Mouse (Mus musculus): ENCODE results near the gene Rpp30.

Rpp30 gene

DNA sequence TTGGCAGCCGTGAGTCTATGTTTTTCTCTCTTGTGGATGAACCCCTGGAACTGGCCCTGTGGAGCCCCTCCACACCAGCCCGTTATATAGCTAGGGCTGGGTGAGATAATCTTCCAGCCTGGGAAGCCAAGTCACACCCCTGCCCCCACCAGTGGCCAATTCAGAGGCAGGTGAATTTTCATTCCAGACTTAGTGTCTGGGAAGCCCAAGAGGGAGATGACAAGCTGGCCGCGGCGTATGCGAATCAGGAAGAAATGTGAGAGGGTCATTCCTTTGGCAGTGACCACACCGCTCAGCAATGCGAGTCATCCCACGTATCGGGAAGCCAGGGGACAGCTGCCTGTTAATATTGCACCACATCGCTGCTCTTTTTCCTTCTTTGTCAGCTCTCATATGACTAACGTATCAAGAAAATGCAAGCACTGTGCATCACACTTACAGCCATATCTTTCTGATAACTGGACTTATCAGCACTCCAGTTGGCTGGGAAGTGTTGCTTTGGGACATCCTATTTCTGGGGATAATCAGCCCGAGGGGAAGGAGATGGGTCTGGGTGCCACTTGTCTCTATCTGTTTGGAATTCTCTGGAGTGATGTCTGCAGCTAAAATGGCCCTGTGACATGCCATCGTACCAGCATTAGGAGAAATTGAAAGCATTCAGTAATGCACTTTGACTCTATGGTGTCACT, 36.4 kb downstream of the Rpp30 start, which contains the start of gene Ankrd1:
TSS of gene Ankrd1 (minus strand) at position 317 of the 689 bp plus-strand sequence.
- in situ Hi-C loops (cut with MboI; ENCODE audit: low sequenced_read_pairs): loop anchor here (25.0 kb wide), 1 partner anchor 317 kb away; no protein-coding TSS in a partner anchor

DNA sequence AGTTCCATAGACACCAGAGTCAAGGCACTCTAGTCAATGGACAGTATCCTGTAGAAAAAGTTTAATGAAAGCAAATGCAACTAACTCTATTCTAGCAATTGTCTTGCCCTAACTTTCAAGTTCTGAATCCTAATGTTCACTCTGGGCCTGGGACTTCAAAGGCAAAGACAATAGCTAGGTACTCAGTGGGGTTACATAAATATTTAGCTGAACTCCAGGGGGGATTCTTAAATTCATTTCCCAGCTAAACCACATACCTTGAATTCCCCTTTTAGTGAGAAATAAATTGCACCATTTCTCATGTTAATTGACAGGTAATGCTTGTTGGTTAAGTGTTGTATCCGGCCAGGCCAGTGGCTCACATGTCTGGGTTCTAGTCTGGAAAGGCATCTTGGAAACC, 40.7 kb downstream of the Rpp30 start:
- in situ Hi-C loops (cut with MboI; ENCODE audit: low sequenced_read_pairs): loop anchor here (25.0 kb wide), 1 partner anchor 313 kb away; no protein-coding TSS in a partner anchor

DNA sequence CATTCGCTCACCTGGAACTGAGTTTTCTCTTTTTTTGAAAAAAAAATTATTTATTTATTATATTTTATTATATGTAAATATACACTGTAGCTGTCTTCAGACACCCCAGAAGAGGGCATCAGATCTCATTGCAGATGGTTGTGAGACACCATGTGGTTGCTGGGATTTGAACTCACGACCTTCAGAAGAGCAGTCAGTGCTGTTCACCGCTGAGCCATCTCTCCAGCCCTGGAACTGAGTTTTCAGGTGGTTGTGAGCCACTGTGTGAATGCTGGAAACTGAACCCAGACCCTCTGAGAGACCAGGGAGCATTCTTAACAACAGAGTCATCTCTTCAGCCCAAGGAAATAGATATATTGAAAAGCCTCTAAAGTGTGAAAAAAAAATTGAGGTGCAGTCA, 44.9 kb downstream of the Rpp30 start:
- in situ Hi-C loops (cut with MboI; ENCODE audit: low sequenced_read_pairs): no loop called here

DNA sequence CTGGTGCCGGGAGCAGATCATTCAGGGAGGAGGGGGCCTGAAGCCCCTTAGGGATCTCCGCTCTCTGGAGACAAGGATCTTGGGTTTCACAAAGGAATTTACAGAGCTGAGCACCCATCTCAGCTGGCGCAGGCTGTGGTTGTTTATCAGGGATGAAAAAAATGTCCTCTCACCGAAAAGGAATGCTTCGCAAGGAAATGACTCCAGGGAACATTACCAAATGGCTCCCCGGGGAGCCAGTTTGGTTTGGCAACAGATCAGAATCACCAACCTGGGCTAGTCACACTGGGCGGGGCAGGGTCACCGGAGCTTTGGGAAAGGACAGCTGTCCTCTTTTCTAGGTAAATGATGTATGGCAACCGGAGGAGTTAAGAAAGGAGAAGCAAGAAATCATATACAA, 45.7 kb downstream of the Rpp30 start:
- in situ Hi-C loops (cut with MboI; ENCODE audit: low sequenced_read_pairs): no loop called here

DNA sequence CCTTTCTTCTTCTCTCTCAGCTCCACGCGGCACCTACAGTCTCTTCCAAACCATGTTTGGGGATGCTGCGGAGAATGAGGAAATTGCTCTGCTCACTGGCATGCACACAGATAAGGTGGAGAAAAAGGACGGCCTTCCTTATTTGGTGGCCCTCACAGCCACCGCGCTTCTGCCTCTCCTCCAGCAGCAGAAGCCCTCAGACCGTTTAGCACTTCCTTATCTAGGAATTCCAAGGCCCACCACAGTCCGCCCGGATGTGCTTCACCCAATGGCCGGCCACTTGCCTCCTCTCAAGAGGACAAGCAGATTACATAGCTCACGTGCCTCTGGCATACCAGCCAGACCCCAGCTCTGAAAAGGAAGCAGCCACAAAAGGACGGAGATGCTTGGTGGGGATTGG, 46.1 kb downstream of the Rpp30 start:
- in situ Hi-C loops (cut with MboI; ENCODE audit: low sequenced_read_pairs): no loop called here

DNA sequence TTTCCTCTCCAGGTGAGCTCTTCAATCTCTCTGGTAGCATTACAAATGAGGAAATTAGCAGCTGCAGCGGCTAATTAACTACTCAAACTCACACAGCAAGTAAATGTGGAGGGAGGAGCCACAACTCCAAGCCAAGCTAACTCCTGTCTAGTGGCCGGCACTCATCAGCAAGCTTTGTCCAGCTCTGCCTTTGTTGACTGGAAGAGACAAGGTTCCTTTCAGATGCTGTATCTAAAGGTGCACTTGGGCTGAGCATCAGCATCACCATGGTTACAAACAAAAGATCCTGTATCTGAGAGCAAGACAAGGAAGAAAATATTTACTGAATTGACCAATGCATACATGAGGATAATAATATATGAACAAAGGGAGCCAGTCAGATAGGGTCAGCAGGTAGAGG, 46.7 kb downstream of the Rpp30 start:
- in situ Hi-C loops (cut with MboI; ENCODE audit: low sequenced_read_pairs): no loop called here

DNA sequence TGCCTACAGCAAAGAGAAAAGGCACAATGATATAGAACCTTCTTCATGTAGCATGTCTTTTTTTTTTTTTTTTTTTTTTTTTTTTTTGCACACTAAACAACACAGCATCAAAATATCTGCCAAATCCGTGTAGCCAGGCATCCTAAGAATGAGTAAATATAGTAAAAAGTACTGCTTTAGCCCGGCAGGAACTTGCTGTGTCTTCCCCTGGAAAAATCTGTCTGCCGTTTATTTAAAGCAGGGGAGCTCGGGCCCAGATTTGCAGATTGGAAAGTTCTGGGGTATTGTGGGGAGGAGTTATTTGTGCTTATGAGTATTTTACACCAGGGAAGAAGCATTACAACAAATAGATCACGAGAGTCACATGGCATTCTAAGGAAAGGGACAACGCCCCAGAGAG, 48.5 kb downstream of the Rpp30 start:
- in situ Hi-C loops (cut with MboI; ENCODE audit: low sequenced_read_pairs): no loop called here

DNA sequence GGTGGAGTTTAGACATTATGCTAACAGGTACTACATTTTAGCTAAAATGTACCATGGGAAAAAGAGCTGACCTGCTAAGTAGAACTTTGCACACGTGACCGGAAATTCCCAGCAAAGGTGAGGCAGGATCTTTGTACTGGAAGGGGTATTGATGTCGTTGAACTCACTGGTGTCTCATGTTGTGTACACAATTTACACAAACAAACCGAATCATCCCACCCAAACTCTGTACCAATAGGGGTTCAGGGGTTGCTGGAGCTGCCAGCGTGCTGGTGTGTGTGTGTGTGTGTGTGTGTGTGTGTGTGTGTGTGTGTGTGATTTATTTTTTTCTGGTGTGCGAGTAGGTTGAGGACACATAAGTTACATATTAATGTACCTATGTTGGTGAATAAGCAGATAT, 49.5 kb downstream of the Rpp30 start:
- in situ Hi-C loops (cut with MboI; ENCODE audit: low sequenced_read_pairs): no loop called here

DNA sequence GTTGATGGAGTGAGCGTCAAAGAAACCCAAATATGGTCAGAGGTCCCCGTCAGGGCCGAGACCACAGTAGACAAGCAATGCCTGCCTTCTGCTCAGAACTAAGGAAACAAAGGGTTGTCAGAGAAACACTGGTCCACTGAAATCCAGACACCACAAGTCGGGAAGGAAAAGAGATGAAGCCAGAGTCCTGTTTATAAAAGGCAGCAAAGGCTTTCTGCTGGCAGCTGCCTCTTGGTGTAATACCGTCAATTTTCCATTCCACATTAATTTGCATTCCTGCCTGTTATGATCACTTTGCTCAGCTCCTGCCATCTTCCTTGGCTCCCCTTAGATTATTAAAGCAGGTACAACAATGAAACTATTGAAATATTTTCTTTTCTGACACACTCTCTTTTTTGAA, 50.2 kb downstream of the Rpp30 start:
- in situ Hi-C loops (cut with MboI; ENCODE audit: low sequenced_read_pairs): no loop called here

DNA sequence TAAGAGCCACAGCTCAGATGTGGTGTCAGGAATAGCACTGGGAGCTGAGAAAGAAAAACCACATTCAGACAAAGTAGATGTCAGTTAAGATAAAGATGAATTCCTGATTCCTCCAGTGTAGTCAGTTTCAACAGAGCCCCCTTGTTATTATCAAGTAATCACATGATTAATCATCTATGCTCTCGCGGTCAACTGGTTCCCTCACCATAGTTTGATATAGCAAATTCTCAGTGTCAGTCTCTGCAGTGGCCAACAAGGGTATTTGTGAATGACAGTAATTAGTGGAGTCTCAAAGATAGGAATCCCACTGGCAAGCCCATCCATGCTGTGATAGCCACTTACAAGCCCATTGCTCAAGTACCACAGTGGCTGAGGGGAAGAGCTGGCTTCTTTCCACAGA, 60.1 kb downstream of the Rpp30 start:
- in situ Hi-C loops (cut with MboI; ENCODE audit: low sequenced_read_pairs): no loop called here

DNA sequence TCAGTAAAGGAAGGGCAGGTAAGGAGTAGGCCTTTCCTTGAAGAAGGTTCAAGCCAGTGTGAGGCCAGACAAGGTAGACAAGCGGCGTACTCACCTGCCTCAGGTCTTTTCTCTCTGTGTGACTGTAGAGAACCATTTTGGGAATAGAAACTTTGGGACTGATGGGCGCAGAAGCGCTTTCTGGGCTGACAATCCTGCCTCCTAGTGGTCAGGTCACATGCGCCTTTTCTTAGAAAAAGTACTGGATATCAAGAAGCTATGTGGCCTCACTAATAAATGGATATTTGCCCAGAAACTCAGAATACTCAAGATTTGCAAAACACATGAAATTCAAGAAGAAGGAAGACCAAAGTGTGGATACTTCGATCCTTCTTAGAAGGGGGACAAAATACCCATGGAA, 65.1 kb downstream of the Rpp30 start:
- in situ Hi-C loops (cut with MboI; ENCODE audit: low sequenced_read_pairs): no loop called here

DNA sequence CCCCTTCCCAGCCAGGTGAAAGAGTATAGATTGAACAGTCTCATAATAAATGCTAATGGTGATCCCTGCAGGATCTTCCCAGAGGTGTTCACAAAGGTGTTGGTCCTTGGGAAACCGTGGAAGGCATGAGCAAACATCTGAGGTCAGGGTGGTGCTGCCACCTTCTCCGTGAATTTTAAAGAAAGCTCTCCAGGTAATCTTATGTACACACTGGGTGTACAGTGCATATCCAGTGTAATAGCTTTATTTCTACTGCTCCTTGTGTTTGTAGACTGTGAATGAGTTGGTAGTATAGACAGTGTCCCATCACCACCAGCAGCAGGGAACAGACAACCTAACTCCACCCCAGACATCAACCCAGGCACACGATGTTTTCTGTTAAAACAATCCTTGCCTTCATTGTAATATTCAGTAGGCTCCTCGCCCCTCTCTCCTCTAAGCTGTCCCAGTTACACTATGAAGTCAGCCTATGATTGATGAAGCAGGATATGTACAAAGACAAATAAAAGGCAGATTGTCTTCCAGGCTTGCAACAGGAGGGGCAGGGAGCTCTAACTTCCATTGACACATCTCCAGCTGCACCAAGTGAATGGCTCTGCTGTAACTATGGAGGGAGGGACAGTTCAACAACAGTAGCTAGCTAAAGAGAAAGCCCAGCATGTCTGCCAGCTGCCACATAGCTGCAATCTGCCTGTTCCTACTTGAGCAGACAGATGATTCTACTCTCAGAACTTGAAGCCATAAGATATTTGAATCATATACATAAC, 66.9 kb downstream of the Rpp30 start:
- in situ Hi-C loops (cut with MboI; ENCODE audit: low sequenced_read_pairs): no loop called here

Data from CH12F3 (cell line).